Mouse (Mus musculus): ENCODE results near the gene C8g.

DNA sequence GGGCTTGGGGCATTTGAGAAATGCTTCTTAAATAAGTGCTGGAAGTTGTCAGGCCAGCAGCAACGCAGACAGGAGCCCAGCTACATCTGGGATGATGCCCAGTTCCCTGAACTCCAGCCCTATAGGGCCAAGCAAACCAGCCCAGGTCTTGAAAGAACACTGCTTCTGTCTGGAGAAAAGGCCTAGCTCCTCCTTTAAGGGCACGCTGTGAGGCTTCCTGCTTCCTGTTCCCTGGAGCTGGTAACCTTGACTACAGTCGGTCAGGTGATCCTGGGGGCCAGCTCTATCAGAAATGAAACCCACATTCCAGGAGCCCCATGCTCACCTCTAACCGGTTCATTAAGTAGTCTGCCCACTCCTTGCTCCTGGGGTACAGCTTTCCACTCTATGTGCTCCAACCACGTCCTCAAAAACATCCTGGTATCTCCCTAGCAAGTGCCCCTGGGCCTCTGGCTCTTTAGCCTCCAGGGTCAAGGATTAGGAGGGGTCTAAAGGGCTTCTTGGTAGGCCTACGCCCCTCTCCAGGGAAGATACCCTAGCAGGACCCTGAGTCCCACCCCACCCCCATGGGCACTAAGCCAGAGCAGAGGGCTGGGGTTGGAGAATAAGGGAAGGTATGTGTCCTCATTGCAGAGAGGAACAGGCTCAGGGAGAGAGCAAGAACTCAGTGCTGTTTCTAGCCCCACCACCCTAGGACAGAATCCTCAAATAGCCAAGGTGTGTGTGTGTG is 3.5 kb downstream of the C8g start:
- TF ChIP-seq GATA1 (IDR thresholded peaks at IDR 0.05; ENCODE audit: low read depth, low read length) (no peak), USF1 (IDR thresholded peaks at IDR 0.05; ENCODE audit: low read depth, low read length) (peak; percentile 93), CTCF (IDR thresholded peaks at IDR 0.05 in 2 of 3, conservative IDR thresholded peaks at IDR 0.05 in 1 of 3; ENCODE audit: control insufficient read depth in 1 of 3, insufficient read depth in 1 of 3, low read depth in 2 of 3, low read length in 3 of 3, poor library complexity in 1 of 3, severe bottlenecking in 1 of 3) (no peak), TBP (IDR thresholded peaks at IDR 0.05; ENCODE audit: low read depth, low read length) (peak; percentile 72), RCOR1 (IDR thresholded peaks at IDR 0.05; ENCODE audit: low read depth, low read length) (no peak), POLR2A (IDR thresholded peaks at IDR 0.05; ENCODE audit: control insufficient read depth in 1 of 2, insufficient read depth in 1 of 2, low read depth in 1 of 2, low read length in 2 of 2, poor library complexity in 1 of 2) (peak in 1 of 2 experiments; percentile 57; a peak in 1 of 4 replicates), JUND (IDR thresholded peaks at IDR 0.05; ENCODE audit: low read depth, low read length) (no peak), ETS1 (IDR thresholded peaks at IDR 0.05; ENCODE audit: low read depth, low read length) (no peak), RAD21 (IDR thresholded peaks at IDR 0.05; ENCODE audit: low read depth, low read length) (no peak), MAZ (IDR thresholded peaks at IDR 0.05; ENCODE audit: low read depth, low read length) (no peak), EP300 (IDR thresholded peaks at IDR 0.05; ENCODE audit: low read depth in 1 of 2, low read length in 2 of 2) (no peak), USF2 (IDR thresholded peaks at IDR 0.05; ENCODE audit: borderline replicate concordance in 1 of 2, insufficient read depth in 1 of 2, low read depth in 1 of 2, low read length in 2 of 2) (peak in 1 of 2 experiments; percentile 49; a peak in 1 of 4 replicates)

All from MEL (cell line).